Mouse (Mus musculus): Measurements from ENCODE around the gene Olfr1228. TPM values are rescaled to one million over a fixed set of nuclear protein-coding genes. Genes with fewer than 3 reads are reported as not detected.

The Olfr1228 gene
- total RNA-seq (2021) = not detected in 2 replicates
- long read RNA-seq = 0 reads

DNA sequence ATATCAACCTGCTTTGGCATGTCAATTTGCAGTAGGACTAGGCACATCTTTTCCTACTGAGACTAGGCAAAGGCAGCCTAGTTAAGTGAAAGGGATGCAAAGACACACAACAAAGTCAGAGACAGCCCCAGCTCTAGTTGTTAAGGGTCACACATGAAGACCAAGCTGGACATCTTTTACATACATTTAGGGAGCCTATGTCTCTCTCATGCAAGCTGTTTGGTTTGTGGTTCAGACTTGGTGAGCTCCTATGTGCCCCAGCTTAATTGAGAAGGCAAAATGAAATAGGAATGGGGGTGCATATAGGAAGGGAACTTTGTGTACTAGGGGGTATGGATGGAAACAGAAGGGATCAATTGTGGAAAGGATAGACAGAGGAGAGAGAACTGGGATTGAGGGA lies at the start of gene Olfr1228:
Gene Olfr1228, minus strand, starts transcription at position 101 of the 400 bp plus-strand sequence.
- no peak for DNase-seq

DNA sequence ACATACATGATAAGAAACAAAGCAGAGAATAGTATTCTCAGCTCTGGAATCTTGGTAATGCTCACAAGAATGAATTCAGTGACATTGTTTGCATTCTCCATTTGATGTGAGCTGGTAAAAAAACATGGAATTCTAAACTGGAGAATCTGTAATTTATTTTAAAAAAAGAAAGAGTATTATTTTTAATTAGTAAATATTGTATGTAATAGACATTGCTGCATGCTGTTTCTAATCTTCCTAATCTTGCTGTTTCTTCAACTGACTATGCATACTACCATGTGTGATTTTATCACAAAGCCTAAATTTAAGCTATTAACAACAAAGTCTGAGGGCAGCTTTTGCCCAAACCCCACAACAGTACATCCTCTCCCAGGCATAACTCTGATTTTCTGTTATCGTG lies 43.3 kb upstream of the Olfr1228 start, which contains the start of gene Olfr1230:
Gene Olfr1230, minus strand, starts transcription at position 101 of the 400 bp plus-strand sequence.
- no peak for DNase-seq

DNA sequence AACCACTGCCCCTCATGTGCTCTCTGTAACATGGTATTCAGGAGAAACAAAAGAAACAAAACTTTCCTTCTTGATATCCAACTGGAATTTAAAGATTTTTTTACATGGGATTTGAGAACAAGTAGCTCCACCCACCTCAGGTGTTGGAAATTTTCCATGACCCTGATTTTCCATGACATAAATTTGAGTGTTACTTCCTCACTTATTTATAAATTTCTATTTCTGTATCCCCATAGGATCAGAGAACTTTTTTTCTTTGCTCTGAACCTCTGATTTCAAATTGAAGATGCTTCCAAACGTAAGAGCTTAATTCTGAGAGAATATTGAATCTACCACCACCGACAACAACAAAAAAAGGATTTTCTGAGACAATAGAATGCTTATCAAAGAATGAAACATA lies 34.1 kb upstream of the Olfr1228 start, which contains the start of gene Olfr1229:
Gene Olfr1229, minus strand, starts transcription at position 101 of the 400 bp plus-strand sequence.
- DNase-seq = no peak

DNA sequence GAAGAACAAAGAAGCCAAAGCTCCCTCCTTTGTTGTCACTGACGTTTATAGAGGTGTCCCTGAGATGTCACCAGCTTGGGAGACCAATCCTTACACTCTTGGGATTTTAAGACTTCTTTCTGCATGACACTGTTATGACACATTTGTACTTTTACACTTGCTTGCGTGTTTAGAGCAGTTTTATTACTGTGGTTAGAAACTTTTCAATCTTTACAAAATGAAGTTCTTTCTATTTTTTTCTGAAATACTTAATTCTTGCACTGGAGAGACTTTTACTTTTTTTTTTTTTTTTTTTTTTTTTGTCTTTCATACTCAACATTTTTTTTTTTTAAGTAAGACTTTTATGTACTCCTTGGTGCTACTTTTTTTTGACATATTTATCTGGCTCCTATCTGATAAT lies 53.9 kb downstream of the Olfr1228 start, which contains the start of gene Olfr1226:
Gene Olfr1226, minus strand, starts transcription at position 101 of the 400 bp plus-strand sequence.
- no peak for DNase-seq

Other genes with a start within 250 kb of the Olfr1228 start
- gene Olfr1215, start 247.1 kb downstream of the Olfr1228 start, total RNA-seq (2021) = not detected in 2 replicates
- gene Olfr1216, start 235.7 kb downstream of the Olfr1228 start, total RNA-seq (2021) = not detected in 2 replicates
- not detected in 2 replicates for gene Olfr1217, start 222.0 kb downstream of the Olfr1228 start, total RNA-seq (2021)
- gene Olfr1218, start 192.9 kb downstream of the Olfr1228 start, total RNA-seq (2021) = not detected in 2 replicates
- gene Olfr1219, start 170.5 kb downstream of the Olfr1228 start, total RNA-seq (2021) = not detected in 2 replicates
- gene Olfr1220, start 147.2 kb downstream of the Olfr1228 start, total RNA-seq (2021) = not detected in 2 replicates
- gene Olfr1221, start 136.8 kb downstream of the Olfr1228 start, total RNA-seq (2021) = not detected in 2 replicates
- not detected in 2 replicates for gene Olfr1222, start 121.0 kb downstream of the Olfr1228 start, total RNA-seq (2021)
- not detected in 2 replicates for gene Olfr1223, start 102.5 kb downstream of the Olfr1228 start, total RNA-seq (2021)
- gene Olfr1224-ps1, start 90.0 kb downstream of the Olfr1228 start, total RNA-seq (2021) = not detected in 2 replicates
- not detected in 2 replicates for gene Olfr1225, start 79.4 kb downstream of the Olfr1228 start, total RNA-seq (2021)
- gene Olfr1226, start 54.0 kb downstream of the Olfr1228 start, total RNA-seq (2021) = not detected in 2 replicates
- not detected in 2 replicates for gene Olfr1229, start 34.0 kb upstream of the Olfr1228 start, total RNA-seq (2021)
- not detected in 2 replicates for gene Olfr1230, start 43.2 kb upstream of the Olfr1228 start, total RNA-seq (2021)
- not detected in 2 replicates for gene Olfr1231, start 53.0 kb upstream of the Olfr1228 start, total RNA-seq (2021)
- gene Olfr1232, start 75.6 kb upstream of the Olfr1228 start, total RNA-seq (2021) = not detected in 2 replicates
- gene Olfr1233, start 88.3 kb upstream of the Olfr1228 start, total RNA-seq (2021) = not detected in 2 replicates
- gene Olfr1234, start 110.8 kb upstream of the Olfr1228 start, total RNA-seq (2021) = not detected in 2 replicates
- not detected in 2 replicates for gene Olfr1238, start 155.6 kb upstream of the Olfr1228 start, total RNA-seq (2021)
- not detected in 2 replicates for gene Olfr1239, start 166.3 kb upstream of the Olfr1228 start, total RNA-seq (2021)
- not detected in 2 replicates for gene Olfr1240, start 188.9 kb upstream of the Olfr1228 start, total RNA-seq (2021)
- gene Olfr1241, start 233.1 kb upstream of the Olfr1228 start, total RNA-seq (2021) = not detected in 2 replicates
- not detected in 2 replicates for gene Olfr1242, start 244.3 kb upstream of the Olfr1228 start, total RNA-seq (2021)